Mouse (Mus musculus) T-helper 1 cell (primary cell): ENCODE data around the gene Grin3b.

Experiments used
- in situ Hi-C: fragments of 300-600 bp; cut with MboI, MseI; formaldehyde crosslinking; loops from one replicate; pipeline ENCODE4 v1.15.1; 2025; ENCODE audit warnings: high pct_unique_total_duplicates

Grin3b gene

DNA sequence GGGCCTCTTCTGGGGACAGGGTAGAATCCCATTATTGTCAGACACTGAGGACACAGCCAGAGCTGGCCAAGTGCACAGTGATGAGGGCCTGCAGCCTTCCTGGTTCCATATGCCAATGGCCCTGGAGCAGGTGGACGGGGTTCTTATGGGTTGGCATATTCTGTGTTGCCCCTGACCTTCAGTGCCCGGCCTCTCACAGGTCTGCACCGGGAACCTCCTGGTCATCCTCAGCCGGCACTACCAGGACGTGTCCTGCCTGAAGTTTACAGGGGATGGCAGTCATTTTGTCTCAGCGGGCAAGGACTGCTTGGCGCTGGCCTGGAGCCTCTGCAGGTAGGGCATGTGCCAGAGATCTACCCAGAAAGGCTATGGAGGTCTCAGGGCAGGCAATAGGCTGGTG is 5.8 kb upstream of the Grin3b start:
- in situ Hi-C loops = no loop called here

DNA sequence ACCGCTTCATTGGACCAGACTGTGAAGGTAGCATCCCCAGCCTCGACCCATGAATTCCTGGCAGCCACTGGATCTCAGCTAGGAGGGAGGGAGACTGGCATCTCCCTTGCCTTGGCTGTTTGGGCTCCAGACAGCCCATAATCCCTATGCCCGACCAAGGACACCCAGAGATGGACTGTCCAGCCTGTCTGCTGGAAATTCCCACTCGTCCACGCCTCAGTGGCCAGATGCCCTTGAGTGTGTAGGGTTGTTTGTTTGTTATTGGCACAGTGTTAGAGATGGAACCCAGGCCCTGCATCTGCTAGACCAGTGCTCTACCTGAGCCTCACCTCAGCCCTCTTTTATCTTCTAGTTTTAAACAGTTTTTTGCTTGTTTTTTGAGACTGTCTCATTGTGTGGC is 5.2 kb upstream of the Grin3b start:
- in situ Hi-C loops = no loop called here

- in situ Hi-C loops = no loop called here
These were observed 3.6 kb upstream of the Grin3b start for GRCm38 (mm10) chr10:79966886-79967400.

DNA sequence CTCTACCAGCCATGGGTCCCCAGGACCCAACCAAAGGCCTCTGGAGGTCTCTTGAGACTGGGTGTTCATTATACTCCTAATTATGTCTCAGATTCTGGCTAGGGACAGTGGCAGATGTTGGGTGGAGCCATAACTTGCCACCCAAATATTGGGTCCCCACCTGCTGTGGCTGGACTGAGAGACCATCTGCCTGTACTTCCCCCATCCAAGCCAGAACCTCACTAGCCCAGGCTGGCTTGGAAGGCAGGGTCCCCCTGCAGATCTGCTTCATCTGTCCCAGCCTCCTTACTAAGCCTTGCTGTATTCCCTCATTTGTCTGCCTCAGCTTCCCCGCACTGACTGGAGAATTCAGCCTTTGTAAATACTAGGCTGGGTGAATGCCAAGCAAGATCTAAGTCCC is 2.3 kb upstream of the Grin3b start:
- in situ Hi-C loops = no loop called here

- in situ Hi-C loops = no loop called here
These were observed 1.4 kb upstream of the Grin3b start for GRCm38 (mm10) chr10:79969124-79969568.

DNA sequence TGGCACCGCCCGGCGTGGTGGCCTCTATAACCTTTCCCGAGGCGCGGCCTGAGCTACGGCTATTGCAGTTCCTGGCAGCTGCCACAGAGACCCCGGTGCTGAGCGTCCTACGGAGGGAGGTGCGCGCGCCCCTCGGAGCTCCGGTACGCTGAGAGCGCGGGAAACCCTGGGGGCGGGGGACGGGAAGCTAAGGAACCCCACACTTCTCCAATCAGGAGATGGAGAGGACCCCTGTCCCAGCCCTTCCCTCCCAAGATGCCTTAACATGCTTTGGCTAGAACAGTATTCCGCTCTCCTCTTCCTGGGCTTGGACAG is 625 bp downstream of the Grin3b start:
- in situ Hi-C loops = no loop called here

- in situ Hi-C loops = no loop called here
These were observed 2.3 kb downstream of the Grin3b start for GRCm38 (mm10) chr10:79972831-79973230.

DNA sequence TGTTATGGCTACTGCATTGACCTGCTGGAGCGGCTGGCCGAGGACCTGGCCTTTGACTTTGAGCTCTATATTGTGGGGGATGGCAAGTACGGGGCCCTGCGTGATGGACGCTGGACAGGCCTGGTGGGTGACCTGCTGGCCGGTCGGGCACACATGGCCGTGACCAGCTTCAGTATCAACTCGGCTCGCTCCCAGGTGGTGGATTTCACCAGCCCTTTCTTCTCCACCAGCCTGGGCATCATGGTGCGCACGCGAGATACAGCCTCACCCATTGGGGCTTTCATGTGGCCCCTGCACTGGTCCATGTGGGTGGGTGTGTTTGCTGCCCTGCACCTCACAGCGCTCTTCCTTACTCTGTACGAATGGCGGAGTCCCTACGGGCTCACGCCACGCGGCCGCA is 3.6 kb downstream of the Grin3b start:
- in situ Hi-C loops = no loop called here

- in situ Hi-C loops = no loop called here
These were observed 4.2 kb downstream of the Grin3b start for GRCm38 (mm10) chr10:79974668-79975067.

GRCm38 (mm10) chr10:79976071-79976721 is 5.7 kb downstream of the Grin3b start:
- in situ Hi-C loops = no loop called here

DNA sequence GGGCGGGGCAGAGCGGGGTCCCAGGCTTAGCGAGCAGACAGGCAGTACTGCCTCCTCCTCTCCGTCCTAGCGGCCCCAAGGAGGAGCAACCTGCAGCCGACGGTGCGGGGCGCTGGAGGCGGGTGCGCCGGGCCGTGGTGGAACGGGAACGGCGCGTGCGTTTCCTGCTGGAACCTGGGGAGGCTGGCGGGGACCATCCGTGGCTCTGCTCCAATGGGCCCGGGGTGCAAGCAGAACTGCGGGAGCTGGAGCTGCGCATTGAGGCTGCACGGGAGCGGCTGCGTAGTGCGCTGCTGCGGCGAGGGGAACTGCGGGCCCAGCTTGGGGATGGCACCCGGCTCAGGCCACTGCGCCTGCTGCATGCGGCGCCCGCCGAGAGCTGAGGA is 6.2 kb downstream of the Grin3b start:
- in situ Hi-C loops = no loop called here

DNA sequence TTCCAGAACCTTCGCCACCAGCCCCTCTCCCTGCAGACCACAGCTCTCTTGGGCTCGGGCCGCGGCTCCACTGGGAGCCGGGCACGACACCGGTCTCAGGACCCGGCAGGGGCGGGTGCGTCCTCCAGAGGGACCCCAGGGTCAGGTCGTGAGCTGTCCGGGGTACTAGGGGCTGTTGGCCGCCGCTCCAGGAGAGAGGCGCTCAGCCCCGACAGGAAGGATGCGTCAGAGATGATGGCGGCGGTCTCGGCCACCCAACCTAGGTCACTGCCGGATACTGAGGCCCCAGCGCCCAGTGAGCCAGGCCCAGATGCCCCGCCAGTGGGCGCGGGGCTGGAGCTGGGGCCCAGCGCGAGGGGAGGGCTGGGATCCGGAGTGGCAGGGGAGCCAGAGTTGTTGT is 6.8 kb downstream of the Grin3b start:
- in situ Hi-C loops = no loop called here

GRCm38 (mm10) chr10:79978061-79978460 is 7.5 kb downstream of the Grin3b start:
- in situ Hi-C loops = no loop called here

DNA sequence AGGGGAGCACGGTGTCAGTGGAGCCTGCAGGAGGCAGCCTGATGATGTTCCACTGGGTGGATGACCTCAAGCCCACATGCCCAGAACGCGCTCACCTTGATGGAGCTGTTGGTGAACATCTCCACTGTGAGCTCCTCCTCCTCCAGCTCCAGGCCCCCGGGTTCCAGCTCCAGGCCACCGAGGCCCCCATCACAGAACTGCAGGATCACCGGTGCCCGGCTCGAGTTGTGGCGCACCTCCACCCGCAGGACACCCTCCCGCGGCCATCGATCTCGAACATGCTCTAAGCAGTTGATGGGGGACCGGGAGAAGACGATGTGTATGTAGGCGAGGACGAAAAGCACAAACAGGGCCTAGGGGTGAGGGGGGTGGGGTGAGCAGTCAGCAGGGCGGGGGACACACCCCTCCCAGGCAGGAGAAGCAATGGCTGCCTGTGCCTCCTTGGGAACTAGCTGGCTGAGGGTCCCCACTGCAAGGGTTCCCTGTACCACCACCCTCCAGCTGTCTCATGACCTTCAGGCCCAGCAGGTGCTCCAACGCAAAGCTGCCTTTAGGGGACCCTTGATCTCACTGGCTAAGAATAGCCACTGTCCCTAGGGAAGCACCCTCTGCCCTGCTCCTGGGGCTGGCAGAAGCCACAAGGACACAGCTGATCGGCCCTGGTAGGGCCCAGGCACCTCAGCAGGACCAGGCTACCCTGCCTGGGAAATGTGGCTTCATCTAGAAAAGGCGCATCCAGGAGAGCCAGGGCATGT is 9.1 kb downstream of the Grin3b start:
- in situ Hi-C loops = loop anchor here (10.0 kb wide), 1 partner anchor 265 kb away; the partner anchor contains the start of gene Ndufs7

- in situ Hi-C loops = loop anchor here (10.0 kb wide), 1 partner anchor 262 kb away; the partner anchor contains the start of gene Ndufs7
These were observed 12.7 kb downstream of the Grin3b start for GRCm38 (mm10) chr10:79983205-79983604.

DNA sequence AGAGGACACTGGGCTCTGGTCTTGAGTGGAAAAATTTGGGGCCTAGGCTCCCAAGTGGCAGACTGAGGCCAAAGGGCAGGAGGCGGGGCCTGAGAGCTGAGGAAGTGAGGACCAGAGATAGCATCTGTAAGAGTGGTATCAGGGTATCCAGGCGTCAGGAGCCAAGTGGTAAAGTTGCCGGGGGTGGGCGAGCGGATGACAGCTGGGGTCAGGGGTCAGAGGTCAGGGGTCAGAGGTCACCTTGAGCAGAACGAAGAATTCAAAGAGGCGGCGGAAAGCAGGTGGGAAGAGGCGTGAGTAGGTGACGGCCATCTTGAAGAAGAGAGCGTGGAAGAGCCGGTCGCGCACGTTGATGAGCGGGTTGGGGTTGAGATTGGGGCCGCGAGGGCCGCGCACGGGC is 13.2 kb downstream of the Grin3b start:
- in situ Hi-C loops = loop anchor here (10.0 kb wide), 1 partner anchor 261 kb away; the partner anchor contains the start of gene Ndufs7

DNA sequence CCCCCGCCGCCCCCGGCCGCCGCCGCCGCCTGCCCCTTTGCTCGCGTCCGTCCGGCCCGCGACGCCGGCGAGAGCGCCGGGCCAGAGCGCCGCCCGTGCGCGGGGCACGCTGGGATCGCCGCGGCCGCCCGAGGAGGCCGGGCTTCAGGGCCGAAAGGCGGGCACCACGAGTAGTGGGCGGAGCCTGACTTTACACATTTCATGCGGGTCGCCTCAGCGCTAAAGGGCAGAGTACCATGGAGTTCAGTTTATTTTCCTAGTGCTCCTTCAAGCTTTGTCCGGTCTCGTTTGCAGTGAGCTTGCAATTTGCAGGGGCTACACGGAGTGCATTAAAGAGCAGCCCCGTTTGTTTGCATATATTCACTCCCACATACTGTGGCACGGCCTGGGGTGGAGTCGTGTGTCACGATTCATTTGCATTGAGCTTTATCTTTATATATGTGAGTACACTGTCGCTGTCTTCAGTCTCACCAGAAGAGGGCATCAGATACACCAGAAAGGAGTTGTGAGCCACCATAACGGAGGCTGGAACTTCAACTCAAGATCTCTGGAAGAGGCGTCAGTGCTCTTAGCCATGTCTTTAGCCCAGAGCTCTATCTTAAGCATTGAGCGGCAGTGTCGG is 13.8 kb downstream of the Grin3b start, which contains the start of gene Tmem259:
Gene Tmem259, minus strand, starts transcription at position 136 of the 622 bp plus-strand sequence.
- in situ Hi-C loops = loop anchor here (10.0 kb wide), 1 partner anchor 260 kb away; the partner anchor contains the start of gene Ndufs7

- in situ Hi-C loops = loop anchor here (10.0 kb wide), 1 partner anchor 260 kb away; the partner anchor contains the start of gene Ndufs7
These were observed 14.4 kb downstream of the Grin3b start for GRCm38 (mm10) chr10:79984871-79985270.

- in situ Hi-C loops = loop anchor here (10.0 kb wide), 1 partner anchor 259 kb away; the partner anchor contains the start of gene Ndufs7
These were observed 15.1 kb downstream of the Grin3b start for GRCm38 (mm10) chr10:79985334-79986231.

DNA sequence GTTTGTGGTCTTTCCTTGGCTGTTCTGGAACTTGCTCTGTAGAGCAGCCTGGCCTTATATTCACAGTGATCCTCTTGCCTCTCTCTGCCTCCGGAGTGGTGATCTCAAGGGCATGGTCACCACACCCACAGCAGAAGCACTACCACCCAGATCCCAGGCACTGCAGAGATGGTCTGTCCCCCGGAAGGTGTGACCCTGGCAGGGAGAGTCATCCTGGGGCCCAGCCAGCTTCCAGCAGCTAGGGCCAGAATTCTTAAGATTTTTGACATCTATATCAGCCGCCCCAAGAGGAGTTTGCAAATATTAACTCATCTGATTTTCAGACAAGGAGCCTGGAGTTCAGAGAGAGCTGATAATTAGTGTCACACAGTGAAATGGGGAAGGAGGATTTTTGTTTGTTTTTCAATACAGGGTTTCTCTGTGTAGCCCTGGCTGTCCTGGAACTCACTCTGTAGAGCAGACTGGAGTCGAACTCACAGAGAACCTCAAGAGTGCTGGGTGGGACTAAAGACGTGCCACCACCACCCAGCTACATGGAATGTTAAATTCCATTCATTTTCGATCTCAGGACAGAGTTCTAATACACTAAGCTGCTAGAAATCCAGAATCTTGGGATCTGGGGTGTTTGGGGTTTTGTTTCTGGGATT is 15.8 kb downstream of the Grin3b start:
- in situ Hi-C loops = loop anchor here (10.0 kb wide), 1 partner anchor 258 kb away; the partner anchor contains the start of gene Ndufs7
